Mouse (Mus musculus) neural tube, embryonic 11.5 days (tissue): Measurements from ENCODE around the gene Lcp1. TPM values are rescaled to one million over a fixed set of nuclear protein-coding genes. Genes with fewer than 3 reads are reported as not detected.

Experiments
- ATAC-seq: fragments of 200-750 bp; cut with Nextera tagmentation; 2 replicates; pipeline ENCODE4 v1.8.0; 2017; ENCODE audit warnings: moderate number of reproducible peaks, mild to moderate bottlenecking, moderate TSS enrichment, moderate library complexity; ENCODE audit not compliant: insufficient read depth, low FRiP score, low TSS enrichment
- DNase-seq: peaks from one replicate; pipeline ENCODE4 v3.0.0-alpha.2; 2015; ENCODE audit warnings: low spot score
- H3K27ac ChIP-seq: fragments of 300-500 bp; sonication (generic); 2 replicates; pipeline ENCODE4 v1.5.1; 2014; ENCODE audit warnings: low read depth, mild to moderate bottlenecking, low read length
- H3K27me3 ChIP-seq: fragments of 300-500 bp; sonication (generic); 2 replicates; pipeline ENCODE4 v1.6.1; 2014; ENCODE audit warnings: mild to moderate bottlenecking, low read length, mixed read lengths; ENCODE audit not compliant: control insufficient read depth, insufficient read depth
- H3K36me3 ChIP-seq: fragments of 300-500 bp; sonication (generic); 2 replicates; pipeline ENCODE4 v1.6.1; 2014; ENCODE audit warnings: mild to moderate bottlenecking, low read length, moderate library complexity, mixed read lengths; ENCODE audit not compliant: control insufficient read depth, insufficient read depth
- H3K4me1 ChIP-seq: fragments of 300-500 bp; sonication (generic); 2 replicates; pipeline ENCODE4 v1.6.1; 2014; ENCODE audit warnings: low read length, mixed read lengths; ENCODE audit not compliant: control insufficient read depth, insufficient read depth
- H3K4me2 ChIP-seq: fragments of 300-500 bp; sonication (generic); 2 replicates; pipeline ENCODE4 v1.6.1; 2014; ENCODE audit warnings: low read depth, mild to moderate bottlenecking, moderate library complexity
- H3K4me3 ChIP-seq: fragments of 300-500 bp; sonication (generic); 2 replicates; pipeline ENCODE4 v1.5.1; 2014; ENCODE audit warnings: low read depth, low read length
- H3K9ac ChIP-seq: fragments of 300-500 bp; sonication (generic); 2 replicates; pipeline ENCODE4 v1.6.1; 2014; ENCODE audit warnings: mild to moderate bottlenecking, low read length
- H3K9me3 ChIP-seq: fragments of 300-500 bp; sonication (generic); 2 replicates; pipeline ENCODE4 v1.6.1; 2016; ENCODE audit warnings: low read length; ENCODE audit not compliant: control insufficient read depth
- WGBS: fragments of 180-500 bp; shearing (Covaris S2); extraction: QIAGEN DNeasy Blood & Tissue Kit; methylation state at CpG from one replicate; pipeline ENCODE4 v1.1.7; 2014; 5-methylcytosine and 5-hydroxymethylcytosine counted together
- polyA plus RNA-seq: library from polyadenylated mRNA; unstranded; fragments of >200 nt; fragmentation: Nextera tagmentation; extraction: Ambion mirVana; gene quantifications from 2 replicates; pipeline ENCODE4 v1.2.1, GENCODE M21; 2014

Gene Lcp1
- polyA plus RNA-seq, 1 experiment from 2014 or later: 34.8 TPM

- Histone ChIP-seq H3K4me2 (no peak overlapping the region), H3K9me3 (no peaks in the 10 kb centered on the region), H3K4me3 (no peak overlapping the region), H3K36me3 (no peaks in the 10 kb centered on the region), H3K4me1 (no peaks in the 10 kb centered on the region), H3K27ac (no peak overlapping the region), H3K9ac (no peak overlapping the region), H3K27me3 (no peaks in the 10 kb centered on the region)
- no peak for ATAC-seq
- 73% methylated on average over 6 of the region's 6 CpGs for WGBS
- DNase-seq: no peak
Measured at GRCm38 (mm10) chr14:75188521-75188920, 57.6 kb downstream of the Lcp1 start.

GRCm38 (mm10) chr14:75189031-75189430 is 58.1 kb downstream of the Lcp1 start:
- no peak overlapping the region for H3K27ac ChIP-seq
- H3K9me3 ChIP-seq: no peaks in the 10 kb centered on the region
- ATAC-seq (no peak), DNase-seq (no peak)
- no peak overlapping the region for H3K4me3 ChIP-seq
- no peaks in the 10 kb centered on the region for H3K36me3 ChIP-seq
- H3K27me3 ChIP-seq: no peaks in the 10 kb centered on the region
- WGBS: 87% methylated on average over 4 of the region's 4 CpGs
- H3K4me2 ChIP-seq: no peak overlapping the region
- H3K9ac ChIP-seq: no peak overlapping the region
- H3K4me1 ChIP-seq: no peaks in the 10 kb centered on the region

- no peaks in the 10 kb centered on the region for H3K36me3 ChIP-seq
- H3K4me3 ChIP-seq: no peak overlapping the region
Measured at GRCm38 (mm10) chr14:75190683-75191082, 59.8 kb downstream of the Lcp1 start.

DNA sequence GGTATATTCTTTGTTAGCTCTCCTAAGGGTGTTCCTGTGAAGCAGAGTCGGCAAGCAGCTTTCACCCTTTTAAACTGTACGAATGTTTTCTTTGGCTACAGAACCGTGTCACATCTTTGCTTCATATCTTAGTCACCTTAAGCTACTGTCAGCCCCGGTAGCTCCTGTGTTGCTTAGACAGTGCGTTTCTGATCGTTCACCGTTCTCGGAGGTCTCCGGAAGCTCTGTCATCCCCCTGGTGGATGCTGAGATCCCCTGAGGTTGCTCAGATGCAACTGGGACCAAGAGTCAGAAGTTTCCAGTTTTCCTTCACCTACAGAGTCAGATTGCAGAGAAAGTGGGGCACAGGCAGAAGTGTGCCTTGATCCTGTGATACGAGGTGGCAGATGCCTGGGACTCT is 61.5 kb downstream of the Lcp1 start:
- DNase-seq: no peak
- Histone ChIP-seq H3K9me3 (no peaks in the 10 kb centered on the region), H3K9ac (no peak overlapping the region), H3K4me2 (no peak overlapping the region), H3K4me3 (no peak overlapping the region), H3K27ac (no peak overlapping the region), H3K36me3 (no peaks in the 10 kb centered on the region), H3K27me3 (no peaks in the 10 kb centered on the region), H3K4me1 (no peaks in the 10 kb centered on the region)
- 91% methylated on average over 10 of the region's 10 CpGs for WGBS
- no peak for ATAC-seq

More at GRCm38 (mm10) chr14:75190683-75191082, 59.8 kb downstream of the Lcp1 start:
- ATAC-seq (no peak), DNase-seq (no peak)
- Histone ChIP-seq H3K4me1 (no peaks in the 10 kb centered on the region), H3K9ac (no peak overlapping the region), H3K4me2 (no peak overlapping the region), H3K27ac (no peak overlapping the region), H3K27me3 (no peaks in the 10 kb centered on the region), H3K9me3 (no peaks in the 10 kb centered on the region)
- 88% methylated on average over 4 of the region's 4 CpGs for WGBS

DNA sequence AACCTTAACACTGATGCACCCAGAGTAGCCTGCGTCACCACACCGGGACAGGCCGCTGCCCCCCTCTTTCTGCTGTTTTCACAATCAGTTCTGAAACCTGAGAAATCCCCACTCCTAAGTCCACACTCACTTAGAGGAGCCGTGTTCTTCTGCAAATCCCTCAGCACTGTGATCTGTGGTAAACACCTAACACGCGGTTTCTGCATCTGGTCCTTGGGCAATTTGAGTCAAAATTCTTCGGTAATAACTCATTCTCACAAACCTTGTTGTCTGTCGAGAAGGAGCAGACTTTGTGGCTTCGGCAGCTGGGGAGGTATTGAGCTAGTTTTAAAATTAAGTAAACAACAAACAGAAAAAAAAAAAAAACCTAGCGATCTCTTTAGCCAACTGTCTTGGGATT is 62.0 kb downstream of the Lcp1 start:
- no peak for DNase-seq
- Histone ChIP-seq H3K36me3 (no peaks in the 10 kb centered on the region), H3K27ac (no peak overlapping the region), H3K4me2 (no peak overlapping the region), H3K4me3 (no peak overlapping the region), H3K4me1 (no peaks in the 10 kb centered on the region), H3K9me3 (no peaks in the 10 kb centered on the region), H3K27me3 (no peaks in the 10 kb centered on the region), H3K9ac (no peak overlapping the region)
- ATAC-seq: no peak
- 79% methylated on average over 10 of the region's 10 CpGs for WGBS

DNA sequence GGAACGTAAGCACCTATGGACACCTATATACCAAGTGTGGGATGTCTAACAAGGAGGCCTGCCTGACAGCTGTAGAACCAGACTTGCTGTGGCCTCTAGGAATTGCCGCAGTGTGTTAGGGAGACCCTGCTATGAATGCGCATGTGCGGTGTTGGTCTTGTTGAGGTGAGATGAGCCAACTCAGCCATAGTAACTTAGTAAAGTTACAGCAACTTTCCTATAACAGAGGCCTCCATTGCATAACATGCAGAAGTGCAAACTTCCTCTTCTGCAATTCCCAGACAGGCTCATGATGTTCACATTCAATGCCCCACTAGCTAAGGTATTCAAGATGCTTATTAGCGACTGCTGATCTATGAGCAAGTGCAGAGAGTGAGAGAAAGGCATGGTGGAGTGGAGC is 64.6 kb downstream of the Lcp1 start:
- Histone ChIP-seq H3K4me1 (no peaks in the 10 kb centered on the region), H3K36me3 (no peaks in the 10 kb centered on the region), H3K4me3 (no peak overlapping the region), H3K27me3 (no peaks in the 10 kb centered on the region), H3K4me2 (no peak overlapping the region), H3K27ac (no peak overlapping the region), H3K9ac (no peak overlapping the region), H3K9me3 (no peaks in the 10 kb centered on the region)
- DNase-seq: no peak
- ATAC-seq: no peak
- 93% methylated on average over 5 of the region's 5 CpGs for WGBS

GRCm38 (mm10) chr14:75197027-75197426 is 66.1 kb downstream of the Lcp1 start:
- H3K4me1 ChIP-seq: no peaks in the 10 kb centered on the region
- H3K9ac ChIP-seq: no peak overlapping the region
- H3K27ac ChIP-seq: no peak overlapping the region
- DNase-seq (peak; percentile 64), ATAC-seq (no peak)
- 45% methylated on average over 5 of the region's 5 CpGs for WGBS
- H3K9me3 ChIP-seq: no peaks in the 10 kb centered on the region
- no peaks in the 10 kb centered on the region for H3K36me3 ChIP-seq
- no peak overlapping the region for H3K4me3 ChIP-seq
- no peak overlapping the region for H3K4me2 ChIP-seq
- no peaks in the 10 kb centered on the region for H3K27me3 ChIP-seq

DNA sequence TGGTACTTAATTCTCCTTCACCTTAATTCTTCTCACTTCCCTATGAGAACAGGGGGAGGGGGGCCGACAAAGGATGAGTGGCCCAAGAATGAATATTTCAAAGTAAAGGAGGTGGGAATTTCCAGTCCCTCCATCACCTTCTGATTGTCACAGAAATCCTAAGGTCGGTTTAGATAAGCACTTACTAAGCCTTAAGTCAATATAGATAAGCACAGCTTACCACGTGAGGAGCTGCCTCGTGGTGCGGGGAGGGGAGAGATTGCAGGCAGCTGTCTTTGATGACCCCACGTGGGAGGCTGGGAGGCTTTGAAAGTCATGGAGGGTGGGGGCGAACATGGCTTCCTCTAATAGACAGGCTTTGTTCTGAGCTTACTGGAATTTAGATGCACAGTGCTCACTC is 66.8 kb downstream of the Lcp1 start:
- no peak overlapping the region for H3K27ac ChIP-seq
- H3K4me2 ChIP-seq: no peak overlapping the region
- no peak overlapping the region for H3K9ac ChIP-seq
- ATAC-seq (no peak), DNase-seq (no peak)
- H3K4me3 ChIP-seq: no peak overlapping the region
- no peaks in the 10 kb centered on the region for H3K36me3 ChIP-seq
- no peaks in the 10 kb centered on the region for H3K4me1 ChIP-seq
- H3K9me3 ChIP-seq: no peaks in the 10 kb centered on the region
- H3K27me3 ChIP-seq: no peaks in the 10 kb centered on the region
- 66% methylated on average over 7 of the region's 7 CpGs for WGBS

DNA sequence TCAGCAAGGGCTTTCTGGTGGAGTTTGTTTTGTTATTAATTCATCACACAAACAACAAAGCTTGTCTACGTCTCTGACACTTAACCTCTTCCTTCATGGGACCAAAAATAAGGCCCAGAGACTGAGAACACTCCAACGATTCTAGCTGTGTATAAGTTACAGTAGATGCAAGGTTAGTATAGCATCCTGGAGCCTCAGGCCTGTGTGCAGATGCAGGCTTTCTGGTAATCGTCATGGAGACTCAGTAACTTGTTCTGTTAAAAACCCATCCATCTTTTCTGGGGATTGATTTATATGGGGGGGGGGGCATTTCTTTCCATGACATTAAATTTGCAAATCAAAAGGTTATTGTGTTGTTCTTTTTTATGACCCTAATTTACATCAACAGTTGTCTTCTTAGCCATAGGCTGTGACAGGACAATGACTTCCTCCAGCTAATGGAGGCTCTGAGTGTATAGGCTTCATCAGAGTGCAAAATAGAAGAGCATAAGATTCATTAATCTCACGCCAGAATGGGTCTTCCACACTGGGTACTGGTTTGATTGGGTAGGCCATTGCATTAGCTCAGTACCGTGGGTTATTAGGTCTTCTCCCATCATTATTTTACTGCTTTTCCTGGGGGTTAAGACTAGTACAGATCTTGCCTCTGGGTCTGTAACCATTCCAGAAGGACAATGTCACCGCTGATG is 74.6 kb downstream of the Lcp1 start:
- peak; percentile 96 for ATAC-seq
- no peak overlapping the region for H3K9ac ChIP-seq

More for the DNA sequence above, 74.6 kb downstream of the Lcp1 start:
- Histone ChIP-seq H3K27me3 (no peaks in the 10 kb centered on the region), H3K4me2 (no peak overlapping the region), H3K4me1 (no peaks in the 10 kb centered on the region), H3K9me3 (no peaks in the 10 kb centered on the region), H3K4me3 (no peak overlapping the region), H3K36me3 (no peaks in the 10 kb centered on the region), H3K27ac (peak overlapping the region; percentile 79)
- DNase-seq: peak; percentile 27
- WGBS: 38% methylated on average over 6 of the region's 6 CpGs
